Mouse (Mus musculus) bone marrow macrophage, adult 2 months (primary cell): ENCODE results near the gene Mpped2. TPM values are rescaled to one million over a fixed set of nuclear protein-coding genes. Genes with fewer than 3 reads are reported as not detected.

Experiments
- H3K27ac ChIP-seq: 2 replicates; pipeline ENCODE4 v1.5.1; 2012; ENCODE audit warnings: low read depth, low read length; ENCODE audit not compliant: insufficient read depth
- H3K4me1 ChIP-seq: 2 replicates; pipeline ENCODE4 v1.6.1; 2012; ENCODE audit warnings: low read length; ENCODE audit not compliant: control insufficient read depth, insufficient read depth
- H3K4me3 ChIP-seq: 2 replicates; pipeline ENCODE4 v1.5.1; 2012; ENCODE audit warnings: mild to moderate bottlenecking, low read length, moderate library complexity; ENCODE audit not compliant: insufficient read depth
- CTCF ChIP-seq: IDR thresholded peaks from 2 replicates; pipeline ENCODE4 v1.5.1; 2012; ENCODE audit warnings: low read depth, mild to moderate bottlenecking, low read length, moderate library complexity
- POLR2A ChIP-seq: IDR thresholded peaks from 2 replicates; pipeline ENCODE4 v1.6.1; 2012; ENCODE audit warnings: mild to moderate bottlenecking, low read depth, low read length, borderline replicate concordance
- polyA plus RNA-seq: library from polyadenylated mRNA; stranded (reverse); fragments of >200 nt; gene quantifications from 2 replicates; pipeline ENCODE4 v1.2.4, GENCODE M21; 2012; ENCODE audit not compliant: missing spikeins, insufficient read depth, insufficient read length

Gene Mpped2
- polyA plus RNA-seq, result not detected in 2 replicates

DNA sequence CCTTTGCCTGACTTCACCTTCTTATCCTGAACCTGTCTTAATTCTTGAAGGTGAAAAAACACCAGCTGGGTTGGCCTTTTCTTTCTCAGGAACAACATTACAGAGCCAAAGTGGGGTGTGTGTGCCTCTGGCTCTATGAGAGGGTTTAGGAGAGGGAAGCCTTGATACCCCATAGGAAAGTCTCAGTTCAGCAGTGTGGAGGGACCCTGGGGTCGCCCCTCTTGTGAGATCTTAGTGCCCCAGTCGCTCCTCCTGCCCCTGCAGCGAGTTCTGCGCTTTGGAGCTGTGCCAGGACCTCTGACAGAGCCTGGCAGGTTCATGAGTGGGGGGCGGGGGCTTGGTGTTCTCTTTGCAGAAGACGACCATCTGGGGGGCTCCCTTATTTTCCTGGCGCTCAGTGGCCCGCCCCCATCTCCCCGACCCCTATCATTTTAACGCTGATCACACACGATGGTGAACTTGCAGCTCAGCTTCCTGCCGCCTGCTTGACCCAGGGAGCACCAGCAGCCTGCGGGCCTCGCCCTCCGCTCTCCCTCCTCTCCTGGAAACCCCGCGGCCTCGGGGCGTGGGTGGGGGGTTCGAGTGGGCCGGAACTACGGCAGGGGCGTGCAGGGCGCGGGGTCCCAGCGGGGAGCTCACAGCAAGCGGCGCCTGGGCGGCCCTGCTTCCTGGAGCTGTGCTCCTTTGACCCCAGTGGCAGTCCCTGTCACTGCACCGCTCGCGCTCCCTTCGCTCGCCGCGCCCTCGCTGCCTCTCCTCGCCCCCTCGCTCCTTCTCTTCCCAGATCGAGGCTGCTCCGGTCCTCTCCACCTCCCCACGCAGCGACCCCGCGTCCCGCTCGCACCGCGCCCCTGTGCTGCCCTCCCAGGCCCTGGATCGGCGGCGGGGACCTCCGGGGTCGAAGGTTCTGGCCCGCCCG lies at the start of gene Mpped2:
Gene Mpped2, plus strand, starts transcription at position 487 of the 919 bp plus-strand sequence.
- H3K27ac ChIP-seq, result no peak within 1 kb of the TSS
- H3K4me3 ChIP-seq, result peak within 1 kb of the TSS; percentile 20
- TF ChIP-seq POLR2A (no peak), CTCF (no peak)
- H3K4me1 ChIP-seq, result no peaks in the 10 kb centered on the region

DNA sequence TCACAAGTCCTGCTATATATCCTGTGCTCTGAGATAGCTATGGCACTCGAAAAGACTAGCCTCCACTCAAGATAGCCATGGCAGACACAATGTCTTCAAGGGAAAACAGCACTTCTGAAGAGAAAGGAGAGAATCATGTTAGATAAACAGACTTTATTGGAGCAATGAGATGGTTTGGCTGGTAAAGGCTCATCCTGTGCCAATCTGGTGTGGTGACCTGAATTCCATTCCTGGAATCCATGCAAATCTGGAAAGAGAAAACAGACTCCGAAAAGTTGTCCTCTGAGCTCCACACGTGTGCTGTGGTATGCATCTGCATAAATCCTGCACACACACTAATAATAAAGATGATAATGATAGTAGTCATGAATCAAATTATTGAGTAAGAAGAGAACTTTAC lies 48.3 kb upstream of the Mpped2 start:
- Histone ChIP-seq H3K4me3 (no peak overlapping the region), H3K4me1 (no peaks in the 10 kb centered on the region), H3K27ac (no peak overlapping the region)
- TF ChIP-seq CTCF (no peak), POLR2A (no peak)

DNA sequence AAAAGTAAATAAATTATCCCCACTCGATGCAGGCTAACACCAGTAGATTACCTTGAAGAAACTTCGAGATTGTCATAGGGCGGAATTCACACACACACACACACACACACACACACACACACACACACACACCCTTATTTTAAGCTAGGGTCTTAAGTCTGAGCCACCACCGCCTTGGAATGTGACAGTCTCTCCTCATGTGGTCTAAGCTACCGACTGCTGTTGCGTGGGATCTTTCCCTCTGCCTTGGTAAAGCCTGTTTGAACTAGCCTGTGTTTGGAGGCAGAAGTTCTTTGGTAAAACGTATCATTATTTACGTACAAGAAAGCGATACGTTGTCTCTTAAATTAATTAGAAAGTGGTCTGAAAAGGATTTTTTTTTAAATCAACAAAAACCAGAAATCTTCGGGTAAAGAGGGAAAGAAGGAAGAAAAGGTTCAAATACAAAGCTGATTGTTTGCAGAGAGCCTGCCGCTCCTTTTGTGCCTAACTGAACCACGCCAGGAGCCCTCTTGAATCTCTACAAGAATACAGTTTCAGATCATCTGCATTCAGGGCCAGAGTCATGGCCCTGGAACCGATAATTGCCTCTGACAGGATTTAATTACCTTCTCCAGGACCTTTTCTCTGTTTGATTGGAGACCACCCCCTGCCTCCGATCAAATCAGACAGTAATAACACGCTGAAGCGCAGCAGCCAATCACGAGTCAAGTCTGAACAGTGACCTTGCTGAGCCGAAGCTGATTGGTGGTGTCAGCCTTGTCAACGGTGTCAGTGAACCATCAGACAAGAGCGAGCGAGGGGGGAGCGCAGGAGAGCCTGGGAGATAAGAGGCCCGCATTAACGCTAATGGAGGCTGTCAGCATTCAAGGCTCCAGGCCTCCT lies 43.1 kb upstream of the Mpped2 start:
- H3K27ac ChIP-seq, result no peak overlapping the region
- TF ChIP-seq POLR2A, result no peak
- TF ChIP-seq CTCF, result no peak
- H3K4me3 ChIP-seq, result 0 out of 2 replicates have a peak overlapping the region, but pooled peaks have one; percentile 3
- H3K4me1 ChIP-seq, result no peaks in the 10 kb centered on the region

DNA sequence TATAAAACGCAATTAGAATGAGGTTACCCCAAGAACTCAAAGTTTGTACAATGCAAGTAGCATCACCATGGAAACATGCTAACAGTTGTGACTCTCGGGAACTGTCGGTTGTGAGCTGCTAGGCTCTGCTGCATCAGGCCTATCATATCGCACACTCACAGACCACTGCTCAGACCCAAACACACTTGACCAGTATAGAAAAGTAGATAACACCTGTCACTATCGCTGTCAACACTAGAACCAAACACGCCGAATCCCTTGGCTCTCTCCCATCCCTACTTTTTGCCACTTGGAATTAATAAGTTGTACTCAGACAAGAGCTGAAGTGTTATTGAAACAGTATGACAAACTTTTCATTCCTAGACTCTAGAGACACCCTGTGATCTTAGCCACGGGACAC lies 40.9 kb upstream of the Mpped2 start:
- no peaks in the 10 kb centered on the region for H3K4me1 ChIP-seq
- H3K27ac ChIP-seq, result no peak overlapping the region
- no peak overlapping the region for H3K4me3 ChIP-seq
- TF ChIP-seq CTCF (no peak), POLR2A (no peak)

DNA sequence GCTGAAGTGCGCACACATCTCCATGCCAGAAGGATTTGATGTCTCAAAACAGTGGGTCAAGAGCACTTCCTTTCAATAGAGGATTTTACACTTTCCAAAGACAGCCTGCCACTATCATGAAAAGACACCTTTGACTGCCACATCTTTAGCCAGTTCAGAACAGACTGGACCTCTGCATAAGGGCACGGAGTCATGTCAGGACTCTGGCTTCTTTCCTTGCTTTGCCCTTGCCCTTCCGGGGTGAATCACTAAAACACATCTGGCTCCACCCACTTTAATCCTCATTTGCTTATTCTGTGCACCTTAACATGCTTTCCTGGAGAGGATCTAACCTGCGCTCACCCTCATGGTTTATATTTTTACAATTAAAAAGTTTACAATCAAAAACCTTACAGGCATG lies 40.3 kb upstream of the Mpped2 start:
- Histone ChIP-seq H3K27ac (no peak overlapping the region), H3K4me1 (no peaks in the 10 kb centered on the region), H3K4me3 (no peak overlapping the region)
- TF ChIP-seq POLR2A, result no peak
- TF ChIP-seq CTCF, result no peak

DNA sequence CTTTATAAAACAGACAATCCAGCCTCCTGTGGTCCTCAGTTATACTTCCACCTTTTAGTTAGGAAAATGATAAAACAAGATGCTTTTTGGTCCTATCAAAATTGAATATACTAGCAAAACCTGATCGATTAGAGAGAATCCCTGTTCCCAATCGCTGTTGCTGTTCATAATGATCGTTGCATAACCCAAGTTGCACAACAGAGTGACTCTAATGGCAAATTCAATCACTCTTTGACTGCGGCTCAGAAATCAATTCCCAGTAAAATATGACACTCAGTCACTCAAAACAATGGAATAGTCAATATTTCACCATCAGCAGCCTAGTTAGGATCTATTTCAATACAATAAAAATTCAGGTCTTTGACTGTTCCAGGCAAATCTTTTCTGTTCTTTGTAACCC lies 39.8 kb upstream of the Mpped2 start:
- TF ChIP-seq POLR2A (no peak), CTCF (no peak)
- Histone ChIP-seq H3K4me1 (no peaks in the 10 kb centered on the region), H3K27ac (no peak overlapping the region), H3K4me3 (no peak overlapping the region)

DNA sequence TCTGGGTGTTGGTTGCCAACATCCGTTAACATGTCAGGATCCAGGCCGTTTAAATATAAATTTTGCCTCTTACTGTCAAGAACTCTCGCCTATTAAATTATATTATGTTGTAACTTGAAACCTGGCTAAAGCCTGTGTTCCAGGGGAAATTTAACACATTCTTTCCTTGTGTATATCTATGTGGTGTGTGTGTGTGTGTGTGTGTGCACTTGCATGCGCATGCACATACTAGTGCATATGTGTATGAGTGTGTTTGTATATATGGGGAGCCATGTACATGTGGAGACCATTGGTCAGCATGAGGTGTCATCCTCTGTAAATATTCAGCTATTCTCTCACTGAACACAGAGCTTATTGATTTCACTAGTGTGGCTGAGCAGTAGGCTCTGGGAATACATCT lies 37.8 kb upstream of the Mpped2 start:
- Histone ChIP-seq H3K4me1 (no peaks in the 10 kb centered on the region), H3K27ac (no peak overlapping the region), H3K4me3 (no peak overlapping the region)
- TF ChIP-seq POLR2A (no peak), CTCF (no peak)

DNA sequence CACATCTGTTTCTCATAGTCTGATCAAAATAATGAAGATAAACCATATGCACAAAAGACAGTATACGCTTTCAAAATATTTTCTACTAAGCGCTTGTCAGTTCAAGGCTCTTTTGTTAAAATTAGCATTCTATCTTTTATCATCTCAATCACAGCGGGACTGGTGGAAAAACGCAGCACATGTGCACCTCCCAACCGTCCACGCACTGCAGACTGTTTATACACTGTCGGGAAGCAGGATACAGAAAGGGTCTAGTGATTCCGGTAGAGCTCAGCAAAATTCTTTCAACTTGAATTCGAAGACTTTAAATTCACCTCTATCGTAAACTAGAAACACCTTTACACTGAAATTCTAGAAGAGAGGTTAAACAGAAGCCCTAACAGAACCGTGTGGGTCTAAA lies 27.8 kb upstream of the Mpped2 start:
- H3K4me1 ChIP-seq, result no peaks in the 10 kb centered on the region

DNA sequence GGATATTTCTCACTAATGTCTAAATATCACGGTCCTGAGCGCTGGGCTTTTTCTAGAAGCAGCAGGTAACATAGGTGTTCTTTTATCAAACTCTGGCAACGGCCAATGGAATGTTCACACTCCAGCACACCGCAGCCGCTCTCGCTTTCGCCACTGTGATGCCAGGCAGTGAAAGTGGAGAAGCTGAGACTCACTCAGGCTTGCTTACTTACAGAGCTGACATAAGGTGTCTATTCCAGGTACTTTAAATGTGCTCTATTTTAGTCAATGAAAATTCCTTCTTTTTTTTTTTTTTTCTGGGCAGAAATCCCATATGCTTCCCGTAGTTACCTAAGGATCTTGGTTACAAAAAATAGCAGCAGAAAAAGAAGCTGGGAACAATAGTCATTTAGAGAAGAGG lies 18.8 kb upstream of the Mpped2 start:
- Histone ChIP-seq H3K27ac (no peak overlapping the region), H3K4me3 (no peak overlapping the region), H3K4me1 (no peaks in the 10 kb centered on the region)
- no peak for TF ChIP-seq POLR2A
- no peak for TF ChIP-seq CTCF

More for the DNA sequence above, 27.8 kb upstream of the Mpped2 start:
- Histone ChIP-seq H3K27ac (no peak overlapping the region), H3K4me3 (no peak overlapping the region)
- no peak for TF ChIP-seq POLR2A
- no peak for TF ChIP-seq CTCF

DNA sequence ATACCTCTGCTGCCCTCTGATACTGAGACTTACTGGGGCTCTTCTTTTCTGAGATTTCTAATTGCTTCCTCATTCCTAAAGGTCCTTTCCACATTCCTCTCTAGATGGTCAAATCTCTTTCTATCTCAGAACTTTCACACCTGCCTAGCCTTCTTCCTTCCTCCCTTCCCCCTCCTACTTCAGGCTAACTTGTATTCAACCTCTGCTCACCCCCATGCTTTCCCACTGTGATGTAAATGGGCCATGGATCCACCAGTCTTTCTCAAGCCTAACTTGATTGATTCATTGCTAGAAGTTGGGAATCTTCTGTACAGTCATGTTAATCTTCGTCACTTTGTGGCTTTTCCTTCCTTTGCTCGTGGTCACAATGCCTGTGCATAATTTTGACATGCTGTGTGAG lies 15.6 kb upstream of the Mpped2 start:
- Histone ChIP-seq H3K27ac (no peak overlapping the region), H3K4me1 (no peaks in the 10 kb centered on the region), H3K4me3 (no peak overlapping the region)
- TF ChIP-seq CTCF (no peak), POLR2A (no peak)
